Mouse (Mus musculus) stomach, postnatal 0 days (tissue): ENCODE measurements at regions not wholly inside any gene's neighbourhood (a gene's known extent, or its start where the extent isn't known, plus 50 kb on each side); places are given as distances from the start of the nearest gene placed in this dataset.

ENCODE experiments used
- CTCF ChIP-seq: IDR thresholded peaks from 2 replicates; pipeline ENCODE4 v1.5.1; 2016; ENCODE audit warnings: antibody characterized with exemption, low read depth, mild to moderate bottlenecking, moderate library complexity
- EP300 ChIP-seq: optimal IDR thresholded peaks from 2 replicates; pipeline ENCODE3; 2016; ENCODE audit warnings: antibody characterized with exemption

DNA sequence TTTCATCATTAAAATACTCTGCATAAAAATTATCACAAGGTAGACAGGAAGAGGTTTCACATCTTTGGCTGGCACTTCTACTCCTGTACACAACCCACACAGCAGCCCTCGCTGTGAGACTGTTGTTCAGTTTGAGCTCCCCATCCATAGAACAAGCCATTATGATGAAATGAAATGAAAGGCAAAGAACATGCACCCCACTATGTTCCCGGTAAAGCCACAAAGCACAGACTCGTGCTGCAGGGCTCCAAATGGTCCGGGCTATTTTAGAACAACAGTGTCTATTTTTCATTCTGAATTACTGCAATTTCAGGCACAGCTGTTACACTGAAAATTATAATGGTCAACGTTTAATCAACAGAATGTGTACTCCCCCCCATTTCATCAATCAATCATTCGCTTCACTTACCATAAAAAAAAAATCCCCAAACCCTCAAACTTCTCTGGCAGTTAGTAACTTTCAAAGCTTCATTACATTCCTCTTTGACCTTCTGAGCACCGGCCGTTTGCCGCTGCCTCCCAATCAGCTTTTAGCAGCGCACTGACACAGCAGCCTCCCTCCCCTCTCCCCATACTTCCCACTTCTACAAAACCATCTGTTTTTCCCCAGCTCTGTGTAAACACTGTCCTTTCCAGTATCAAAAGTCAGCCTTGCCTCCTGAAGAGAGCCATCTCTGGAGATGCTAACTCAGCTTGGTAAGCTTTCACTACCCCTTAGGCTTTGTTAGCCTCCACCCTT, 88.6 kb upstream of the Gm10985 start:
- no peak for TF ChIP-seq CTCF
- no peak for TF ChIP-seq EP300
